Mouse (Mus musculus): ENCODE measurements around the gene Grk6.

The Grk6 gene

GRCm38 (mm10) chr13:55462965-55463364, 18.1 kb downstream of the Grk6 start:
- in situ Hi-C loops (cut with MboI; ENCODE audit: low sequenced_read_pairs), result no loop called here

GRCm38 (mm10) chr13:55463399-55464026, 18.6 kb downstream of the Grk6 start:
- in situ Hi-C loops (cut with MboI; ENCODE audit: low sequenced_read_pairs), result no loop called here

- in situ Hi-C loops (cut with MboI; ENCODE audit: low sequenced_read_pairs), result no loop called here
Measured at GRCm38 (mm10) chr13:55464027-55464884, 19.4 kb downstream of the Grk6 start, which contains the start of gene Prr7. Gene Prr7, plus strand, starts transcription at chr13:55464267.

GRCm38 (mm10) chr13:55465184-55465583, 20.3 kb downstream of the Grk6 start:
- in situ Hi-C loops (cut with MboI; ENCODE audit: low sequenced_read_pairs), result loop anchor here (5.0 kb wide), 1 partner anchor 38 kb away; the partner anchor contains the start of gene F12

- in situ Hi-C loops (cut with MboI; ENCODE audit: low sequenced_read_pairs), result loop anchor here (5.0 kb wide), 1 partner anchor 39 kb away; the partner anchor contains the start of gene F12
Measured at GRCm38 (mm10) chr13:55465830-55466440, 21.1 kb downstream of the Grk6 start.

DNA sequence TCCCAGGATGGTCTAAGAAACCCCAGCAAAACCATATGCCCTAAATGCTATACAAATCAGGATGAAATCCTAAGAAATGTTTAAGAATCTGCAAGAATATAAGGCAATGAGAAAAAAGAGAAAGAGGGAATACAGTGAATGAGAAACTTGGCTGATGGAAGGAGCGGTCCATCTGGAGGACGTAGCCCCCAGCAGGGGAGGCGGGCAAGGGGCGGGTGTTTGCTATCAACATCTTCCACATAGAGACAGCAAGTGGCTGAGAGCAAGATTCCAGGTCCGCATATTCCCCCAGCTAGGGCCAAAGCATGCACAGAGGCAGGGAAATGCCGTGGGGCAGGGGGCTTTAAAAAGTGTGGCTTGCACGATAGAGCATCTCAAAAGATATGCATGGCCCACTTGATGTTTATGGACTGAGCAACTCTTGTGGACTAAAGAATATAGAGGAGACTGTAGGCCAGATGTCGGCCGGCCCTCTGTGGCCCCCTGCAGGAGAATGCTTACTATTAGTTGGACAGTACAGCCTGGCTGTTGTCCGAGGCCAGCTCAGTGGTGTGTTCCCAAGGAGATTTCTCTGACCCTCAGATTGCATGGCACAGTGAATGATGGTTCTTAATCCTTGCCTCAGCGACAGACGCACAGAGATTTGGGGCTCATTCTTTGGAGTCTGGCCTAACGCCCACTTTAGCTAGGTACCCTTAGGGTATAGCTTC, 24.1 kb downstream of the Grk6 start:
- in situ Hi-C loops (cut with MboI; ENCODE audit: low sequenced_read_pairs), result loop anchor here (5.0 kb wide), 1 partner anchor 42 kb away; the partner anchor contains the start of gene F12

GRCm38 (mm10) chr13:55470372-55470771, 25.5 kb downstream of the Grk6 start:
- in situ Hi-C loops (cut with MboI; ENCODE audit: low sequenced_read_pairs), result no loop called here

GRCm38 (mm10) chr13:55471156-55471818, 26.4 kb downstream of the Grk6 start:
- in situ Hi-C loops (cut with MboI; ENCODE audit: low sequenced_read_pairs), result no loop called here

GRCm38 (mm10) chr13:55471819-55472131, 26.9 kb downstream of the Grk6 start:
- in situ Hi-C loops (cut with MboI; ENCODE audit: low sequenced_read_pairs), result no loop called here

- in situ Hi-C loops (cut with MboI; ENCODE audit: low sequenced_read_pairs), result no loop called here
Measured at GRCm38 (mm10) chr13:55472132-55473022, 27.5 kb downstream of the Grk6 start.

DNA sequence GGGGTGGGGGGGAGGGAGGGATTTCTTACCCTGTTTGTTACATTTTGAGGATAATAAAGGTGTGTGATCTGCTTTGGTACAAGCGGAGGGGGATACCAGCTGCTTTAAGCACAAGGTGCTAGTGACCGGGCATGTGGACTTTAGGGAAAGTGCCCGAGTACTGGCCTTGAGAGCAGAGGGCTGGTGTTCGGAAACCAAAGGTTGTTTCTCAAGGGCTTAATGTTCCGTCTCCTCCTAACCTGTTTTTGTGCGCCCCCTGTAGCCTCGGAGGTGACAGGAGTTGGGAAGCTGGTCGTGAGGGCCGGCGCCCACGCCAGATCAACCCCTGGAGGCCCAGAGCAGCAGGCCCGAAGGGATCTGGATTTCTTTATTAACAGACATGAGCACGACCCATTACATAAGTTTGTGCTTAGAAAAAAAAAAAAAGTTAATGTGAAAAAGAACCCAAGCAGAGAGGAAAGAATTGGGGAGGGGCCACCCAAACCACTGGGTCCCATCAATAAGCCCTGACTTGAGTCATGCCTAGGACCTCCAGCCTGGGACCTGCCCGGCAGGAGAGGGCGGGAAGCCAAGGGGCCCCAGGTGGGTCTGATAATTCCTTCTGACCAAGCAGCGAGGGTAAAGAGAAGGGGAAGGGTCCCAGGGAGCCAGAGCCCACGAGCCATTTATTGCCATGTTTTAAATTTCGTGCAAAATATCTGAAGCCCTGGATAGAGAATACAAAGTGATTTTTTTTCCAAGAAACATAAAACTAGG, 28.4 kb downstream of the Grk6 start:
- in situ Hi-C loops (cut with MboI; ENCODE audit: low sequenced_read_pairs), result no loop called here

GRCm38 (mm10) chr13:55473961-55474360, 29.1 kb downstream of the Grk6 start:
- in situ Hi-C loops (cut with MboI; ENCODE audit: low sequenced_read_pairs), result no loop called here

DNA sequence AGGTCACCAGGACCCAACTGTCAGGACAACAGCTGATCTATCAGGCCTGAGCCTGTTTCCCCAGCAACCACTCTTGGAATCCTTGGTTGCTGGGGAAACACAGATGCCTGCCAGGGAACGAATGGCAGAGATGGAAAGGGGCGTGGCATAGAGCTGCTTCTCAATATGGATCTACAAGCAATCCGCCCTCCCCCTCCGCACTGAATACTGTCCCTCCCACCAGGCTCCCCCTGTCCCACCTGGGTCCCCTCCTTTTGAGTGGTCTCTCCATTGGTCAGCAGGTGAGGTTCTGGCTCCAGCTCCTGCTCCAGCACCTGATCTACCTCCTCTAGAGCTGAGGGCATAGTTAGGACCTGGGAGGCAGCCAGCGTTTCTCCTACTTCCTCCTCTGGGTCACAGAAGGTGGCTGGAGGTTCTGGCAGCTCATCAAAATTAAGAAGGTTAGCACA, 29.8 kb downstream of the Grk6 start:
- in situ Hi-C loops (cut with MboI; ENCODE audit: low sequenced_read_pairs), result no loop called here

DNA sequence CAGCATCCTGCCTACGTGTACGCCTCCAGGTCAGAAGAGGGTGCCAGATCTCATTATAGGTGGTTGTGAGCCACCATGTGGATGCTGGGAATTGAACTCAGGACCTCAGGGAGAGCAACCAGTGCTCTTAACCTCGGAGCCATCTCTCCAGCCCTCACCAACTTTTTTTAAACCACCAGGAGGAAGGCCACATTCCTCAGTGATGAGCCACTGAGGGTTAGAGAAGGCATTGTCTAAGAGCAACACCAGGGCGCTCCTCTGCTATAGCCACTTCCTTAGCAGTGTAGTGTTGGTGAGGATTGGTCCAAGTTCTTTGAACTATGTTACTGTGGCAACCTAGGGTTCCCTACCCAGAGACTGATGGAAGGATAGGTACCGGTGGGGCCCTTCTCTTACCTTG, 30.9 kb downstream of the Grk6 start:
- in situ Hi-C loops (cut with MboI; ENCODE audit: low sequenced_read_pairs), result no loop called here

GRCm38 (mm10) chr13:55476256-55476655, 31.4 kb downstream of the Grk6 start:
- in situ Hi-C loops (cut with MboI; ENCODE audit: low sequenced_read_pairs), result no loop called here

GRCm38 (mm10) chr13:55477492-55477891, 32.6 kb downstream of the Grk6 start:
- in situ Hi-C loops (cut with MboI; ENCODE audit: low sequenced_read_pairs), result no loop called here

DNA sequence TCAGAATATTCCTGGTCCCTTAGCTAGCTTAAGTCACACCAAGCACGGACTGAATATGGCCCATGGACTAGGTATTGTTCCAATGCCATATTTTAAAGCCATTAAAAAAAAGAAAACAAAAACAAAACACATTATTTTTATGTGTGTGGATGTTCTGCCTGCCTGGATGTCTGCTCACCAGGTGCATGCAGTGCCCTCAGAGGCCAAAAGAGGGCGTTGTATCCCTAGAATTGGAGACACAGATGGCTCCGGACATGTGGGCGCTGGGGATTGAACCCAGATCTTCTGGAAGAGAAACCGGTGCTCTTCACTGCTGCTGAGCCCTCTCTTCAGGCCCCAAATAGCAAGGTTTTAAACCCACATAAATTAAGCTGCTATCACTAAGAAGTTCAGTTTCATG, 33.2 kb downstream of the Grk6 start:
- in situ Hi-C loops (cut with MboI; ENCODE audit: low sequenced_read_pairs), result no loop called here

DNA sequence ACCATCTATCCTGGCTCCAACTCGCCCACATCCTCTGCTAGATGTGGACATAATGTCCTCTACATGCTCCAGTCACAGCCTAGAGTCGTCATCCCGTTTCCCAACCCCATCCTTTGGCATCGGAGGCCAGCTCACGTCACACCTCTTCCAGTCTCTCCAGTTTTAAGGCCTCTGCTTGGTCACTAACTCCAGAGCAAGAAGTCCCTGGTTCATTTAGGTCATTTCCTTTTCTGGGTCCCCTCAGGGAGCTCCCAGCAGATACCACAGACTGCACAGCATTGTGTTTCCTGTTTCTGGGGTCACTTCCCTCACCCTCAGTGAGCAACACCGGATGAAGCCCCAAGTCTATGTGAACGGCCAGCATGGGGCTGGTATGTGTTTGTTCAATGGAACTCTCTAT, 34.1 kb downstream of the Grk6 start:
- in situ Hi-C loops (cut with MboI; ENCODE audit: low sequenced_read_pairs), result no loop called here

DNA sequence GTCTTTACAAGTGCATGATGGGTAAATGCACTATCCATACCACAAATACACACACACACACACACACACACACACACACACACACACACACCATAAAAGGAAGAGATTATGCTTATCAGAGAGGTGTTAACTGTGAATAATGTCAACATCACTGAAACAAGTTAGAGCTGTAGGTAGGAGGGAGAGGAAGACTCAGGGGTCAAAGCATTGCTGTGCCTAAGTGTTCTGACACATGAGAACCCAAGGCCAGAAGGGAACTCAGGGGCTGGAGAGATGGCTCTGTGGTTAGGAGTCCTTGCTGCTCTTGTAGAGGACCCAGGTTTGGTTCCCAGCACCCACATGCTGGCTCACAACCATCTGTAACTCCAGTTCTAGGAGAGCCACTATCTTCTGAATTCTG, 35.1 kb downstream of the Grk6 start:
- in situ Hi-C loops (cut with MboI; ENCODE audit: low sequenced_read_pairs), result no loop called here

Data from CH12F3 (cell line).